ENCODE assay signal across 7 mouse cellular contexts in the genomic region with DNA sequence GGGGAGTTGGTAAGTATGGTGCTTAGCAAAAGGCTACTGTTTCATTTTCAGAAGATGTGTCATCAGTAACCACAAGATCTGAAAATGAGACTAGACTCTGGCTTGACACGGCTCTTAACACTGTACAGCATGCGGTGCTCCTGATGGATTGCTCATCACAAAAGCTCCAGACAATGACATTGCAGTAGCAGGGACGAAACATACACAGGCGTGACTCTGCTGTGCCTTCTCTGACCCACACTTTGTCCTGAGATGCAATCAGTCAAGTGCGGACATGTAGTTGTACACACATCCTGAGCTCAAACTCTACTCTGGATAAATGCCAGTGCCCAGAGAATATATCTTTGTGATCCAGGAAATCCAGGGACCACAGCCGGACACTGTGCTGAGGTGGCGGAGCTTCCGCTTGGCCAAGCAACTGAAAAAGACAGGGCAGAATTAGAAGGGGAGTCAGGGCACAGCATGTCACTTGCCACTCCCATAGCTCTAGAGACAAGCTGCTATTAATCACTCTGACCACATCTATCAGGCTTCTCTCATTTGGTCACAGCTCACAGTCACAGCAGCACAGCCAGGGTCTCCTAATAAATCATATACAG.
DNase-seq lines count a peak whose midpoint lies in the region; ATAC-seq and TF ChIP-seq lines count a peak whose summit lies in the region.

No protein-coding gene starts in this region.

- ATAC-seq in midbrain, embryonic 13.5 days, result peak; percentile 37; the same call in 1 of the 2 replicates
- no peak for ATAC-seq in midbrain, embryonic 16.5 days
- peak; percentile 44; the same call in 1 of the 2 replicates for ATAC-seq in heart, postnatal 0 days (ENCODE audit: insufficient read depth, low read depth)
- ATAC-seq in liver, embryonic 12.5 days, result peak; percentile 35; the same call in 1 of the 2 replicates

- 82% methylated on average over 8 of the region's 8 CpGs for WGBS in midbrain, embryonic 13.5 days
- 83% methylated on average over 8 of the region's 8 CpGs for WGBS in midbrain, embryonic 16.5 days
- WGBS in heart, postnatal 0 days, result 55% methylated on average over 8 of the region's 8 CpGs
- 53% methylated on average over 8 of the region's 8 CpGs for WGBS in liver, embryonic 12.5 days (ENCODE audit: insufficient replicate concordance)
- 83% methylated on average over 8 of the region's 8 CpGs for WGBS in small intestine, adult 2 months

- no peak for TF ChIP-seq CTCF in heart, postnatal 0 days (IDR thresholded peaks at IDR 0.05; ENCODE audit: low read depth)
- no peak for TF ChIP-seq CTCF in small intestine, adult 2 months (IDR thresholded peaks at IDR 0.05; ENCODE audit: extremely low read depth, insufficient read length, insufficient replicate concordance, low read depth, low read length)

- TF ChIP-seq EP300 in heart, postnatal 0 days (IDR thresholded peaks at IDR 0.05; ENCODE audit: low read depth), result no peak

- H3K36me3 ChIP-seq in midbrain, embryonic 13.5 days, result no peaks in the 10 kb centered on the region
- no peaks in the 10 kb centered on the region for H3K36me3 ChIP-seq in midbrain, embryonic 16.5 days (ENCODE audit: control insufficient read depth, insufficient read depth, low read length)
- H3K36me3 ChIP-seq in heart, postnatal 0 days (replicated peaks; ENCODE audit: control insufficient read depth, insufficient read depth, low read length), result no peaks in the 10 kb centered on the region
- H3K36me3 ChIP-seq in liver, embryonic 12.5 days, result no peaks in the 10 kb centered on the region
- H3K36me3 ChIP-seq in small intestine, adult 2 months (ENCODE audit: control insufficient read depth, insufficient read depth, low read length), result no peaks in the 10 kb centered on the region

- H3K27me3 ChIP-seq in midbrain, embryonic 13.5 days, result no peaks in the 10 kb centered on the region
- no peaks in the 10 kb centered on the region for H3K27me3 ChIP-seq in midbrain, embryonic 16.5 days (ENCODE audit: control insufficient read depth, insufficient read depth, low read depth, low read length)
- no peaks in the 10 kb centered on the region for H3K27me3 ChIP-seq in heart, postnatal 0 days (ENCODE audit: control insufficient read depth, insufficient read depth, low read length)
- no peaks in the 10 kb centered on the region for H3K27me3 ChIP-seq in liver, embryonic 12.5 days (replicated peaks)
- no peaks in the 10 kb centered on the region for H3K27me3 ChIP-seq in small intestine, adult 2 months (ENCODE audit: control insufficient read depth, insufficient read depth, low read length)

- DNase-seq in heart, postnatal 0 days (ENCODE audit: low spot score), result no peak
- DNase-seq in B cell, adult 2 months, result no peak
- DNase-seq in ovary, adult 18-20 months (ENCODE audit: low spot score), result no peak

- H3K4me2 ChIP-seq in midbrain, embryonic 13.5 days (replicated peaks), result no peak overlapping the region
- H3K4me2 ChIP-seq in midbrain, embryonic 16.5 days (ENCODE audit: low read length), result no peak overlapping the region
- no peak overlapping the region for H3K4me2 ChIP-seq in heart, postnatal 0 days (ENCODE audit: low read depth, low read length)
- H3K4me2 ChIP-seq in liver, embryonic 12.5 days, result no peak overlapping the region

- no peak for TF ChIP-seq POLR2A in small intestine, adult 2 months (IDR thresholded peaks at IDR 0.05; ENCODE audit: low read depth, low read length)

- no peak overlapping the region for H3K4me3 ChIP-seq in midbrain, embryonic 13.5 days (replicated peaks)
- no peak overlapping the region for H3K4me3 ChIP-seq in midbrain, embryonic 16.5 days (ENCODE audit: low read depth, low read length)
- H3K4me3 ChIP-seq in heart, postnatal 0 days (ENCODE audit: low read depth, low read length), result no peak overlapping the region
- no peak overlapping the region for H3K4me3 ChIP-seq in liver, embryonic 12.5 days
- no peak overlapping the region for H3K4me3 ChIP-seq in small intestine, adult 2 months (ENCODE audit: low read depth, low read length)

- H3K9me3 ChIP-seq in midbrain, embryonic 13.5 days, result no peaks in the 10 kb centered on the region
- no peaks in the 10 kb centered on the region for H3K9me3 ChIP-seq in midbrain, embryonic 16.5 days (replicated peaks; ENCODE audit: control insufficient read depth, low read length, poor library complexity, severe bottlenecking)
- no peaks in the 10 kb centered on the region for H3K9me3 ChIP-seq in heart, postnatal 0 days (replicated peaks; ENCODE audit: control insufficient read depth, low read length)
- no peaks in the 10 kb centered on the region for H3K9me3 ChIP-seq in liver, embryonic 12.5 days (replicated peaks)

- H3K4me1 ChIP-seq in midbrain, embryonic 13.5 days (replicated peaks), result no peaks in the 10 kb centered on the region
- H3K4me1 ChIP-seq in midbrain, embryonic 16.5 days (ENCODE audit: control insufficient read depth, insufficient read depth, low read length), result no peaks in the 10 kb centered on the region
- peaks cover 4% of the 10 kb centered on the region; the same call in 1 of the 2 replicates for H3K4me1 ChIP-seq in heart, postnatal 0 days (ENCODE audit: control insufficient read depth, insufficient read depth)
- 0 out of 2 replicates have a peak, but pooled peaks cover 2% of the 10 kb centered on the region for H3K4me1 ChIP-seq in liver, embryonic 12.5 days
- no peaks in the 10 kb centered on the region; the same call in 1 of the 2 replicates for H3K4me1 ChIP-seq in small intestine, adult 2 months (ENCODE audit: control insufficient read depth, insufficient read depth, insufficient read length, low read length)

- H3K27ac ChIP-seq in midbrain, embryonic 13.5 days, result no peak overlapping the region
- no peak overlapping the region for H3K27ac ChIP-seq in midbrain, embryonic 16.5 days (ENCODE audit: low read length)
- H3K27ac ChIP-seq in heart, postnatal 0 days (ENCODE audit: low read depth), result peak overlapping the region; percentile 8; the same call in 1 of the 2 replicates
- H3K27ac ChIP-seq in liver, embryonic 12.5 days, result no peak overlapping the region
- H3K27ac ChIP-seq in small intestine, adult 2 months (ENCODE audit: insufficient read depth, low read depth, low read length), result peak overlapping the region; percentile 52; the same call in 1 of the 2 replicates

- no peak overlapping the region for H3K9ac ChIP-seq in midbrain, embryonic 13.5 days (replicated peaks)
- H3K9ac ChIP-seq in midbrain, embryonic 16.5 days (ENCODE audit: low read depth, low read length), result no peak overlapping the region
- no peak overlapping the region for H3K9ac ChIP-seq in heart, postnatal 0 days (replicated peaks; ENCODE audit: low read depth, low read length)
- no peak overlapping the region for H3K9ac ChIP-seq in liver, embryonic 12.5 days

Comparison
In these comparisons a context has a peak if more than half of its experiments do, and no peak if none do; other contexts are left out.
1. H3K27ac ChIP-seq: peak in heart, postnatal 0 days (single experiment) and small intestine, adult 2 months (single experiment); none in midbrain, embryonic 13.5 days (single experiment), midbrain, embryonic 16.5 days (single experiment) and liver, embryonic 12.5 days (single experiment).